Mouse (Mus musculus): ENCODE measurements at regions not wholly inside any gene's neighbourhood (a gene's known extent, or its start where the extent isn't known, plus 50 kb on each side); places are given as distances from the start of the nearest gene placed in this dataset.

DNA sequence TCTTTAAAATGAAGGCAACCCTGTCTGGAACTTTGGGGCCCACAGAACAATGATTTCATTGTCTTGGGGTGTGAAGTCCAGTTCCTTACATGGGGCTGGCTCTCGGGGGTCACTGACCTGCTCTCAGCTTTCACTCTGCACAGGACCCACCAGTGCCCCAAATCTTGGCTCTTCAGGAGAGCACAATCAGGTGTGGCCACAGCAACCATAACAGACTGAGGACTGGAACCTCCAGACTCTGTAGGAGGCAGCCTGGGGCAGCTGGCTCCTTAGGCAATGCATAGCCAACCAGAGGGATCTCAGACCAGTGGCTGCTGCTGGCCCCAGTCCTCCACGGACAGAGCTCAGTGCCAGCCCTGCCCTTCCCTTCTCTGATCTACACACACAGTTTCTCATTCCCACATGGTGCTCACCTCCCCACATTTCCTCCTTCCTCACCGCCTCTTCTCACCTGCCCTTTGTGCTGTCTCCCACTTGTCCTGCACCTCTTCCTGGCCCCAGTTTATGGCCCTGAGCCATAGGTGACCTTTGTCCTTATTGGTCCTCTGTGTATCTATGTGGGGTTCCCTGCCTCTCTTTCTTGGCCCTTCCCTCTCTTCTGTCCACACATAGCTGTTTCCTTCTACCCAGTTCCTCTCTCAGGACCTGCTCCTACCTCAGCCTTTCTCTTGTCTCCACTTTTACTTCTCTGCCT is 151.9 kb upstream of the Zmiz1 start:
- Histone ChIP-seq H3K27ac (no peak overlapping the region), H3K4me3 (no peak overlapping the region), H3K4me1 (peaks cover 41% of the 10 kb centered on the region), H3K9me3 (no peaks in the 10 kb centered on the region), H3K4me2 (replicated peaks) (no peak overlapping the region), H3K36me3 (no peaks in the 10 kb centered on the region), H3K27me3 (no peaks in the 10 kb centered on the region), H3K9ac (no peak overlapping the region)
- 47% methylated on average over 3 of the region's 3 CpGs for WGBS
- no peak for ATAC-seq (ENCODE audit: insufficient number of reproducible peaks, insufficient read depth, low FRiP score, low TSS enrichment)

- Histone ChIP-seq H3K4me2 (replicated peaks) (no peak overlapping the region), H3K27ac (no peak overlapping the region), H3K9ac (no peak overlapping the region), H3K4me3 (no peak overlapping the region), H3K9me3 (no peaks in the 10 kb centered on the region), H3K27me3 (no peaks in the 10 kb centered on the region), H3K4me1 (peaks cover 47% of the 10 kb centered on the region), H3K36me3 (no peaks in the 10 kb centered on the region)
- no peak for ATAC-seq (ENCODE audit: insufficient number of reproducible peaks, insufficient read depth, low FRiP score, low TSS enrichment)
- WGBS, result 78% methylated on average over 3 of the region's 3 CpGs
These were observed 150.9 kb upstream of the Zmiz1 start for GRCm38 (mm10) chr14:25308051-25308450.

- Histone ChIP-seq H3K9me3 (no peaks in the 10 kb centered on the region), H3K4me2 (replicated peaks) (no peak overlapping the region), H3K9ac (no peak overlapping the region), H3K4me1 (peaks cover 33% of the 10 kb centered on the region), H3K4me3 (no peak overlapping the region), H3K27me3 (no peaks in the 10 kb centered on the region), H3K27ac (no peak overlapping the region), H3K36me3 (no peaks in the 10 kb centered on the region)
- ATAC-seq (ENCODE audit: insufficient number of reproducible peaks, insufficient read depth, low FRiP score, low TSS enrichment), result no peak
- 52% methylated on average over 4 of the region's 4 CpGs for WGBS
These were observed 148.3 kb upstream of the Zmiz1 start for GRCm38 (mm10) chr14:25310671-25311151.

DNA sequence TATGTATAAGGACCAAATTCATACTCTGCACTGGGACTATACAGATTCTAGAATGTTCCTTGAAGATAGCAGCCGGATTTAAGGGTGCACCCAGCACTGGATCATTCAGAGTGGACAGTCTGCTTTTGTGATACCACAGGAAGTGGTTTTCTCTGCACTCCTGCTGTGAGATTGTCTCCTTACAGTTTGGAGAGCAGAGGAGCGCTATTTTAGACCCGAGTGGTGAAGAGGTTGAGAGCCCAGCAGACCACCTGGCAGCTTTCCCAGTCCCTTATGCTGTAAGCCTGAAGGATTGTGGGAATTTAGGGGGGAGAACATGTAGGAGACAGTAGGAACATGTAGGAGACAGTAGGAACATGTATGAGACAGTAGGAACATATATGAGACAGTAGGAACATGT is 147.5 kb upstream of the Zmiz1 start:
- Histone ChIP-seq H3K4me3 (no peak overlapping the region), H3K9me3 (no peaks in the 10 kb centered on the region), H3K27ac (no peak overlapping the region), H3K9ac (no peak overlapping the region), H3K27me3 (no peaks in the 10 kb centered on the region), H3K4me2 (replicated peaks) (no peak overlapping the region), H3K4me1 (peaks cover 27% of the 10 kb centered on the region), H3K36me3 (no peaks in the 10 kb centered on the region)
- no peak for ATAC-seq (ENCODE audit: insufficient number of reproducible peaks, insufficient read depth, low FRiP score, low TSS enrichment)
- WGBS, result 70% methylated on average over 3 of the region's 3 CpGs

- no peak for ATAC-seq (ENCODE audit: insufficient number of reproducible peaks, insufficient read depth, low FRiP score, low TSS enrichment)
- Histone ChIP-seq H3K4me3 (no peak overlapping the region), H3K4me2 (replicated peaks) (no peak overlapping the region), H3K36me3 (no peaks in the 10 kb centered on the region), H3K27ac (no peak overlapping the region), H3K9ac (no peak overlapping the region), H3K4me1 (peaks cover 23% of the 10 kb centered on the region), H3K9me3 (no peaks in the 10 kb centered on the region), H3K27me3 (no peaks in the 10 kb centered on the region)
- WGBS, result 24% methylated on average over 7 of the region's 7 CpGs
These were observed 146.8 kb upstream of the Zmiz1 start for GRCm38 (mm10) chr14:25312135-25312534.

DNA sequence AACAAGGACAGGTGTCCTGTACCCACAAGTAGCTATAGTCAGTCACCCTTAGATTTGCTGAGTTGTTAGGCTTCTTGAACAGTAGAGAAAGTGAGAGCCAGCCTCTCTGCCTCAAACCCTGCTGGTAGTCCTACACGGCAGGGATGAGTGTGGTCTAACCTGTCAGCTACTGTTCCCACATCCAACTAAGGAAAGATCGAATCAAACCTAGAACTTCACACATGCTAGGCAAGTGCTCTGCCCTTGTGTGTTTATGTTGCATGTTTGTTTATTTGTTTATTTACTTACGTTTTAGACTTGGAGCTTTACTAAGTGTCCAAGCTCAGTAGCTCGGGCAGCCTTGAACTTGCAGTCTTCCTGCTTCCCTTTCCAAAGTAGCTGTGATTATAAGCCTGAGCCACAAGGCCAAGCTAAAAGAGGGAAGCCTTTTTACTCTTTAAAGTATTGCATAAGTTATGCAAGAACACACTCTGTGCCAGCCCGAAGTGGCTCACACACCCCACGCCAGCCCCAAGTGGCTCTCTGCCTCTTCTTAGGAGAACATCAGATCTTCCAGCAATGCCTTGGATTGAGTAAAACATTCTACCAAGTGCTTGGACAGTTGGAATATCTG is 146.1 kb upstream of the Zmiz1 start:
- ATAC-seq (ENCODE audit: insufficient number of reproducible peaks, insufficient read depth, low FRiP score, low TSS enrichment), result no peak
- Histone ChIP-seq H3K4me3 (no peak overlapping the region), H3K9me3 (no peaks in the 10 kb centered on the region), H3K27ac (no peak overlapping the region), H3K9ac (no peak overlapping the region), H3K36me3 (no peaks in the 10 kb centered on the region), H3K27me3 (0 out of 2 replicates have a peak, but pooled peaks cover 2% of the 10 kb centered on the region), H3K4me2 (replicated peaks) (no peak overlapping the region), H3K4me1 (peaks cover 31% of the 10 kb centered on the region)
- 82% methylated on average over 6 of the region's 6 CpGs for WGBS

DNA sequence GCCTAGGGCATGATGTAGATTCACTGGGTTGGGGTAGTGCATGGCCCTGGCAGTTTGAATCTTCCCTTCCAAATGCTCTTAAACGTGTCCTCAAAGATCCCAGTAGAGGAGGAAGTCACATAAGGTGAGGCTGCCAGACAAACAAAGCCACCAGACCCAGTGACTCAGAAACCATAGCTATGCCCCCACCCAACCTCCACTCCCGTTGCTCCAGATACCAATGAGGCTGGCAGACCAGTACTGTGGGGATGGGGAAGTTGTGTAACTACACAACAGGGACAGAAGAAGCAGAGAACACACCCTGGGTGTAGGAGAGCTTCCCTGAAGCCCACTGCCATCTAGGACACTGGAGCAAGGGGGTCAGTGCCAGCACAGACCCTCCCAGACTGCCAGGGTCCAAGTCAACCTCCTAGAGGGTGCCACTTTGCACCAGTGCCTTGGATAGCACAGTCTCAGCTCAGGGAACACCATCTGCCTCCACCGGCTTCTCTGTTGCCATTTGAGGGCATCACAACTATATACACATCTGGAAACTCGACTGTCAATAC is 145.2 kb upstream of the Zmiz1 start:
- no peak for ATAC-seq (ENCODE audit: insufficient number of reproducible peaks, insufficient read depth, low FRiP score, low TSS enrichment)
- Histone ChIP-seq H3K9ac (no peak overlapping the region), H3K9me3 (no peaks in the 10 kb centered on the region), H3K36me3 (no peaks in the 10 kb centered on the region), H3K4me2 (replicated peaks) (no peak overlapping the region), H3K27me3 (0 out of 2 replicates have a peak, but pooled peaks cover 11% of the 10 kb centered on the region), H3K4me3 (no peak overlapping the region), H3K4me1 (peaks cover 40% of the 10 kb centered on the region), H3K27ac (no peak overlapping the region)
- WGBS, result 80% methylated on average over 4 of the region's 4 CpGs

- WGBS, result 96% methylated on average over 5 of the region's 5 CpGs
- H3K36me3 ChIP-seq, result no peaks in the 10 kb centered on the region
- H3K4me1 ChIP-seq, result peaks cover 33% of the 10 kb centered on the region
- H3K9me3 ChIP-seq, result no peaks in the 10 kb centered on the region
- 0 out of 2 replicates have a peak, but pooled peaks cover 11% of the 10 kb centered on the region for H3K27me3 ChIP-seq
- H3K4me2 ChIP-seq (replicated peaks), result no peak overlapping the region
- no peak overlapping the region for H3K4me3 ChIP-seq
- no peak for ATAC-seq (ENCODE audit: insufficient number of reproducible peaks, insufficient read depth, low FRiP score, low TSS enrichment)
- no peak overlapping the region for H3K9ac ChIP-seq
- H3K27ac ChIP-seq, result no peak overlapping the region
These were observed 142.5 kb upstream of the Zmiz1 start for GRCm38 (mm10) chr14:25316491-25316890.

DNA sequence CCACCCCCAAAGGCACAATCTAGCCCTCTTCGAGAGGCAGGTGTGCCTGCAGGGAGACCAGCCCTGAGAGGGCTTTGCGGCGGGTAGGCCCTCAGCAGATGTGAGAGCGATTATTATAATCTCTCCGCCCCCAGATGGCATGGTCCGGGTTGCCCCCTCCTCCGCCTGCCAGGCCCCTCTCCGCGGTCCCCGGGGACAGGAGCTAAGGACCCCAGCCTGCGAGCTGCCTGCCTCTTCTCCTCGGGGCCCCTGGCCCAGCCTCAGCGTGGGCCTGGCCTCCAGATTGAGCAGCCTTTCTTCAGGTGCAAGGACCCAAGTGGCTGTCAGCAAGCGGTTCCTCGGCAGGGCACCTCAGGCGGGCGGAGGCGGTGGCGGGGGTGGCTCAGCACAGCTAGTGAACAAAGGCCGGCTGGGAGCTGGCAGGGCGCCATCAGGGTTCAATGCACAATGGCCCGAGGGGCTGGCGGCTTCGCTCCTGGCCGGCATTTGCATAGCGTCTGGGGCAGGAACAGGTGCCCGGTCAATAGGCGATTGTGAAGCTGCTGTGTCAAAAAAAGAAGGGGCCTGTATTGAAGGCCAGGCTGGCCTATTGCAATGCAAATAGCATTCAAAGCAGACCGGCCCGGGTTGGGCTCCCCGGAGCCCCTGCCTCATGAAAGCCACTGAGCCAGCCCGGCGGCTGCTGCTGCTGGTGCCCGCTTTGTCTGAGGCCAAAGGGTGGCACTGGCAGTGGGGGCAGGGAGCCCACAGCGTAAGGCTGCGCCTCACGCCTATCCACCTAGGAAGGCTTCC is 141.1 kb upstream of the Zmiz1 start:
- Histone ChIP-seq H3K9me3 (no peaks in the 10 kb centered on the region), H3K27me3 (0 out of 2 replicates have a peak, but pooled peaks cover 11% of the 10 kb centered on the region), H3K36me3 (no peaks in the 10 kb centered on the region), H3K27ac (peak overlapping the region; percentile 63), H3K4me2 (replicated peaks) (peak overlapping the region; percentile 45), H3K4me1 (peaks cover 21% of the 10 kb centered on the region), H3K9ac (peak overlapping the region; percentile 20; the same call in 1 of the 2 replicates), H3K4me3 (no peak overlapping the region)
- peak; percentile 80 for ATAC-seq (ENCODE audit: insufficient number of reproducible peaks, insufficient read depth, low FRiP score, low TSS enrichment)
- WGBS, result 3% methylated on average over 37 of the region's 37 CpGs

DNA sequence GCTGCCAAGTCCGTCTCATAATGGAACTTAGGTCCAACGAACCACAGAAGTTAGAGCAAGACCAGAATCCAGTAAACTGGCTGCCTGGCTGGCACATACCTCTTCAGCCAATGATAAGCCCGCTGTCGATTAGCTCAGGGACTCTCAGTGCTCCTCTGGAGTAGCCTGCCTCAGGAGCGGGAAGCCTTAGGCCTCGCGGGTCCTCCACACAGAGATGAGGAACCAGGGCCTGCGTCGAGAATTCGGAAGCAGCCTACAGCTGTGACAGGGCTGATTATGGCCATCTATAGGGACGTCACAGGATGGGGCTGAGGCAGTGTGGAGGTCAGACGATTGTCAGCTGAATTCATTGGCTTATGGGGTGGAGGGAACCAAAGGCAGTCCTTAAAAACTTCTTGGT is 140.1 kb upstream of the Zmiz1 start:
- Histone ChIP-seq H3K4me3 (no peak overlapping the region), H3K4me2 (replicated peaks) (no peak overlapping the region), H3K27ac (0 out of 2 replicates have a peak overlapping the region, but pooled peaks have one; percentile 9), H3K4me1 (peaks cover 26% of the 10 kb centered on the region), H3K9me3 (no peaks in the 10 kb centered on the region), H3K36me3 (no peaks in the 10 kb centered on the region), H3K9ac (no peak overlapping the region), H3K27me3 (0 out of 2 replicates have a peak, but pooled peaks cover 11% of the 10 kb centered on the region)
- WGBS, result 63% methylated on average over 12 of the region's 12 CpGs
- ATAC-seq (ENCODE audit: insufficient number of reproducible peaks, insufficient read depth, low FRiP score, low TSS enrichment), result no peak

DNA sequence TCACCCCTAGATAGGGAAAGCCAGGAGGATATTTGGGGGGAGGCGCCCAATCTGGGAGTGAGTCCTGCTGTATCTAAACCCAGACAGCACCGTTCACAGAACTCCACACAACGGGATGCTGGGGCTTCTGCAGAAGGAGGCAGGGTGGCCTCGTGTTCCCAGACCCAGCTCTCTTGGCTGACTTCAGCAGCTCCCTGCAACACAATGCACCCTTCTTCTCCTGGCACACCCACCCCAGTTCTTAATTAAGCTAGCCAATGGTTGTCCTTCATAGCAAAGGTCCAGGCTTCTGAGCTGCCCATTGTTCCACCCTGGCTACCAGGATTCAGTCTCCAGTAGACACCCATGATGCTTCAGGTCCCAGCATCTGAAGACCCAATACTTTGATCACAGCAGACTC is 138.8 kb upstream of the Zmiz1 start:
- no peaks in the 10 kb centered on the region for H3K9me3 ChIP-seq
- ATAC-seq (ENCODE audit: insufficient number of reproducible peaks, insufficient read depth, low FRiP score, low TSS enrichment), result no peak
- H3K4me2 ChIP-seq (replicated peaks), result no peak overlapping the region
- WGBS, result 49% methylated on average over 4 of the region's 4 CpGs
- H3K27me3 ChIP-seq, result 0 out of 2 replicates have a peak, but pooled peaks cover 11% of the 10 kb centered on the region
- peaks cover 26% of the 10 kb centered on the region for H3K4me1 ChIP-seq
- H3K9ac ChIP-seq, result no peak overlapping the region
- H3K36me3 ChIP-seq, result no peaks in the 10 kb centered on the region
- H3K27ac ChIP-seq, result no peak overlapping the region
- no peak overlapping the region for H3K4me3 ChIP-seq

All from embryonic facial prominence, embryonic 12.5 days (tissue).